Mouse (Mus musculus): ENCODE measurements at regions not wholly inside any gene's neighbourhood (a gene's known extent, or its start where the extent isn't known, plus 50 kb on each side); places are given as distances from the start of the nearest gene placed in this dataset.
A peak's percentile ranks its signal among the peaks of the same experiment; 100 is the strongest.

DNA sequence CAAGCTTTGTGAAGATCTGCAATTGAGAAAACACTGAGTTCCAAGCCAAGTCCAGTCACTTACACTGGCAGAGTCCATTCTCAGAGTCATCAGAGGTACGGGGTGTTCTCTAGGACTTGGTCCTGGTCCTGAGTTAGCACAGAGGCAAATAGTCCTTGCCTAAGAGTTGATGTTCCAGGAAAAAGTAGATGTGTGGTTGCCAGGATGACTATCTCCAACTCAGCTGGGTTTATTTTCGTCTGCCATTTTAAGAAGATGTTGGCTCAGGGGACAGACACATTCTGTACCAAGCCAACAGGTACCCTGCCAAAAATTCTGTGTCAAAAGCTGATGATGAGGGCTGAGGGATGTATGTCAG, 89.6 kb upstream of the Tbl1xr1 start:
- DNase-seq (ENCODE audit: low read depth in 1 of 2, low spot score in 2 of 2) = no peak
- Histone ChIP-seq H3K4me1 (ENCODE audit: control insufficient read depth, insufficient read depth, insufficient read length) (peaks cover 35% of the 10 kb centered on the region), H3K4me3 (ENCODE audit: extremely low read depth, insufficient read depth, insufficient read length) (no peak overlapping the region), H3K36me3 (ENCODE audit: control insufficient read depth, insufficient read depth, low read length) (no peaks in the 10 kb centered on the region), H3K27me3 (ENCODE audit: control insufficient read depth, insufficient read depth, low read length) (no peaks in the 10 kb centered on the region), H3K27ac (ENCODE audit: insufficient read depth, low read length) (peak overlapping the region; percentile 96)
- TF ChIP-seq CTCF (IDR thresholded peaks at IDR 0.05; ENCODE audit: extremely low read depth, insufficient read depth, insufficient read length, insufficient replicate concordance) (no peak), POLR2A (IDR thresholded peaks at IDR 0.05; ENCODE audit: low read depth, low read length) (no peak; the same call in 1 of the 2 replicates)
- WGBS = 84% methylated on average over 2 of the region's 2 CpGs

GRCm38 (mm10) chr3:21987455-21988009, 88.9 kb upstream of the Tbl1xr1 start:
- Histone ChIP-seq H3K4me1 (ENCODE audit: control insufficient read depth, insufficient read depth, insufficient read length) (peaks cover 40% of the 10 kb centered on the region), H3K36me3 (ENCODE audit: control insufficient read depth, insufficient read depth, low read length) (no peaks in the 10 kb centered on the region), H3K27me3 (ENCODE audit: control insufficient read depth, insufficient read depth, low read length) (no peaks in the 10 kb centered on the region), H3K4me3 (ENCODE audit: extremely low read depth, insufficient read depth, insufficient read length) (0 out of 2 replicates have a peak overlapping the region, but pooled peaks have one; percentile 4), H3K27ac (ENCODE audit: insufficient read depth, low read length) (peak overlapping the region; percentile 96)
- no peak for TF ChIP-seq CTCF (IDR thresholded peaks at IDR 0.05; ENCODE audit: extremely low read depth, insufficient read depth, insufficient read length, insufficient replicate concordance)
- TF ChIP-seq POLR2A (IDR thresholded peaks at IDR 0.05; ENCODE audit: low read depth, low read length) = no peak
- 22% methylated on average over 5 of the region's 5 CpGs for WGBS
- peak in 1 of 2 experiments; percentile 82 for DNase-seq (ENCODE audit: low read depth in 1 of 2, low spot score in 2 of 2)

GRCm38 (mm10) chr3:21988010-21988531, 88.4 kb upstream of the Tbl1xr1 start:
- H3K27ac ChIP-seq (ENCODE audit: insufficient read depth, low read length) = peak overlapping the region; percentile 96
- no peaks in the 10 kb centered on the region for H3K36me3 ChIP-seq (ENCODE audit: control insufficient read depth, insufficient read depth, low read length)
- H3K27me3 ChIP-seq (ENCODE audit: control insufficient read depth, insufficient read depth, low read length) = no peaks in the 10 kb centered on the region
- no peak for TF ChIP-seq CTCF (IDR thresholded peaks at IDR 0.05; ENCODE audit: extremely low read depth, insufficient read depth, insufficient read length, insufficient replicate concordance)
- no peak; the same call in 1 of the 2 replicates for TF ChIP-seq POLR2A (IDR thresholded peaks at IDR 0.05; ENCODE audit: low read depth, low read length)
- WGBS = 4% methylated on average over 8 of the region's 8 CpGs
- H3K4me3 ChIP-seq (ENCODE audit: extremely low read depth, insufficient read depth, insufficient read length) = peak overlapping the region; percentile 4; the same call in 1 of the 2 replicates
- DNase-seq (ENCODE audit: low read depth in 1 of 2, low spot score in 2 of 2) = peak in 1 of 2 experiments; percentile 57
- H3K4me1 ChIP-seq (ENCODE audit: control insufficient read depth, insufficient read depth, insufficient read length) = peaks cover 43% of the 10 kb centered on the region

- Histone ChIP-seq H3K4me1 (ENCODE audit: control insufficient read depth, insufficient read depth, insufficient read length) (peaks cover 48% of the 10 kb centered on the region), H3K27ac (ENCODE audit: insufficient read depth, low read length) (peak overlapping the region; percentile 12; the same call in 1 of the 2 replicates), H3K36me3 (ENCODE audit: control insufficient read depth, insufficient read depth, low read length) (no peaks in the 10 kb centered on the region), H3K4me3 (ENCODE audit: extremely low read depth, insufficient read depth, insufficient read length) (no peak overlapping the region), H3K27me3 (ENCODE audit: control insufficient read depth, insufficient read depth, low read length) (no peaks in the 10 kb centered on the region)
- TF ChIP-seq POLR2A (IDR thresholded peaks at IDR 0.05; ENCODE audit: low read depth, low read length) (no peak), CTCF (IDR thresholded peaks at IDR 0.05; ENCODE audit: extremely low read depth, insufficient read depth, insufficient read length, insufficient replicate concordance) (no peak)
- DNase-seq (ENCODE audit: low read depth in 1 of 2, low spot score in 2 of 2) = no peak
- WGBS = 67% methylated on average over 4 of the region's 4 CpGs
Measured at GRCm38 (mm10) chr3:21990526-21990925, 85.9 kb upstream of the Tbl1xr1 start.

DNA sequence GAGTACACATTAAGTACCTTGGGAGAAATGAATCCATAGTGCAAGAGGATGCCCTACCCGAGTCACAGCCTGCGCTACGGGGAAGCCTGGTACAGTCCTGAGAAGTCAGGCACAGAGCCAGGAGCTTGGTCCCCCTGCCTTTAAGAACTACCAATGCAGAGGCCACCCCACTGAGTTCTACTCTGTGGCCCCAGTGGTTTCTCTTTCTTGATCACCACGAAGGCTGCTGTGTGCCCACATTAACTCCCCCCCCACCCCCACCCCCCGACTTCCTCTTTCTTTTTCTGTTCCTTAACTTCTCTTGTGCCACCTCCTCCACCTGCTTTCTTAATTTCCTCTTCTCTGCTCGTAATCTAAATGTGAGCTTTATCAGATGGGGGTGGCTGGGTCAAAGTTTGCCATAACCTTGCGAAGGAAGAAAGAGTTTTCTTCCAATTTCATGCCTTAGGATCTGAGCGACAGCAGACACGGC, 84.7 kb upstream of the Tbl1xr1 start:
- 6% methylated on average over 9 of the region's 9 CpGs for WGBS
- peak overlapping the region; percentile 34; the same call in 1 of the 2 replicates for H3K4me3 ChIP-seq (ENCODE audit: extremely low read depth, insufficient read depth, insufficient read length)

GRCm38 (mm10) chr3:21992203-21992602, 84.2 kb upstream of the Tbl1xr1 start:
- H3K27me3 ChIP-seq (ENCODE audit: control insufficient read depth, insufficient read depth, low read length) = no peaks in the 10 kb centered on the region
- no peak for TF ChIP-seq CTCF (IDR thresholded peaks at IDR 0.05; ENCODE audit: extremely low read depth, insufficient read depth, insufficient read length, insufficient replicate concordance)
- TF ChIP-seq POLR2A (IDR thresholded peaks at IDR 0.05; ENCODE audit: low read depth, low read length) = no peak
- no peak overlapping the region for H3K4me3 ChIP-seq (ENCODE audit: extremely low read depth, insufficient read depth, insufficient read length)
- no peak for DNase-seq (ENCODE audit: low read depth in 1 of 2, low spot score in 2 of 2)
- H3K4me1 ChIP-seq (ENCODE audit: control insufficient read depth, insufficient read depth, insufficient read length) = peaks cover 36% of the 10 kb centered on the region
- 42% methylated on average over 5 of the region's 5 CpGs for WGBS
- no peaks in the 10 kb centered on the region for H3K36me3 ChIP-seq (ENCODE audit: control insufficient read depth, insufficient read depth, low read length)
- peak overlapping the region; percentile 85 for H3K27ac ChIP-seq (ENCODE audit: insufficient read depth, low read length)

More for the DNA sequence above, 84.7 kb upstream of the Tbl1xr1 start:
- no peaks in the 10 kb centered on the region for H3K36me3 ChIP-seq (ENCODE audit: control insufficient read depth, insufficient read depth, low read length)
- H3K27ac ChIP-seq (ENCODE audit: insufficient read depth, low read length) = peak overlapping the region; percentile 97
- no peak for TF ChIP-seq CTCF (IDR thresholded peaks at IDR 0.05; ENCODE audit: extremely low read depth, insufficient read depth, insufficient read length, insufficient replicate concordance)
- peak; percentile 8; the same call in 1 of the 2 replicates for TF ChIP-seq POLR2A (IDR thresholded peaks at IDR 0.05; ENCODE audit: low read depth, low read length)
- peak; percentile 67 to 76 for DNase-seq (ENCODE audit: low read depth in 1 of 2, low spot score in 2 of 2)
- H3K27me3 ChIP-seq (ENCODE audit: control insufficient read depth, insufficient read depth, low read length) = no peaks in the 10 kb centered on the region
- H3K4me1 ChIP-seq (ENCODE audit: control insufficient read depth, insufficient read depth, insufficient read length) = peaks cover 41% of the 10 kb centered on the region

DNA sequence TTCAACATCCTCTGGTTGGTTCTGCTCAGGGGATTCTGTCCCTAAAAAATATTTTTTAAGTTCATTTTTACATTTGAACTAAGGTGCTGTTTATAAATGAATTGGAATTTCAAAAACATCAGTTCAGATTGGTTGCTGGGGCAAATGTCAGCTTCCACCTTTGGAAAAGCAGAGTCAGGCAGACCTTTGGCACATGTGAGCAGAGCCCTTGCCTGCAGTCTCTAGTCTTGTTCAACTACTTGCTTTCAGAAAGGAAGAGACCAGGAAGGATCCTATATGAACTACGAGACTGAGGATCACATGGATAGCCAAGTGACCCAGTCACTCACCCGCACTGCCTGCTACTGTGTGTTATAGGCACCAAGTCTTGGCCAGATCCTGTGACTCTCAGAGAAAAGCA, 82.5 kb upstream of the Tbl1xr1 start:
- no peak overlapping the region for H3K27ac ChIP-seq (ENCODE audit: insufficient read depth, low read length)
- no peaks in the 10 kb centered on the region for H3K27me3 ChIP-seq (ENCODE audit: control insufficient read depth, insufficient read depth, low read length)
- H3K36me3 ChIP-seq (ENCODE audit: control insufficient read depth, insufficient read depth, low read length) = no peaks in the 10 kb centered on the region
- DNase-seq (ENCODE audit: low read depth in 1 of 2, low spot score in 2 of 2) = no peak
- TF ChIP-seq POLR2A (IDR thresholded peaks at IDR 0.05; ENCODE audit: low read depth, low read length) (no peak), CTCF (IDR thresholded peaks at IDR 0.05; ENCODE audit: extremely low read depth, insufficient read depth, insufficient read length, insufficient replicate concordance) (no peak)
- peaks cover 28% of the 10 kb centered on the region for H3K4me1 ChIP-seq (ENCODE audit: control insufficient read depth, insufficient read depth, insufficient read length)
- no peak overlapping the region for H3K4me3 ChIP-seq (ENCODE audit: extremely low read depth, insufficient read depth, insufficient read length)
- 92% methylated on average over 2 of the region's 2 CpGs for WGBS

All from spleen, adult 2 months (tissue).